Mouse (Mus musculus): ENCODE measurements around the gene 4921524J17Rik.

Gene 4921524J17Rik

GRCm38 (mm10) chr8:85452328-85452727 lies 19.7 kb upstream of the 4921524J17Rik start:
- in situ Hi-C loops (cut with MboI; ENCODE audit: low pct_unique_long_range_greater_than_20kb in 1 of 2, low sequenced_read_pairs in 2 of 2, unreplicated experiment in 1 of 2) = no loop called here

- in situ Hi-C loops (cut with MboI; ENCODE audit: low pct_unique_long_range_greater_than_20kb in 1 of 2, low sequenced_read_pairs in 2 of 2, unreplicated experiment in 1 of 2) = no loop called here
Measured at GRCm38 (mm10) chr8:85450335-85450734, 17.7 kb upstream of the 4921524J17Rik start.

- in situ Hi-C loops (cut with MboI; ENCODE audit: low pct_unique_long_range_greater_than_20kb in 1 of 2, low sequenced_read_pairs in 2 of 2, unreplicated experiment in 1 of 2) = no loop called here
Measured at GRCm38 (mm10) chr8:85445936-85446685, 13.5 kb upstream of the 4921524J17Rik start.

- in situ Hi-C loops (cut with MboI; ENCODE audit: low pct_unique_long_range_greater_than_20kb in 1 of 2, low sequenced_read_pairs in 2 of 2, unreplicated experiment in 1 of 2) = no loop called here
Measured at GRCm38 (mm10) chr8:85444092-85444491, 11.5 kb upstream of the 4921524J17Rik start.

GRCm38 (mm10) chr8:85441564-85441963 lies 8.9 kb upstream of the 4921524J17Rik start:
- in situ Hi-C loops (cut with MboI; ENCODE audit: low pct_unique_long_range_greater_than_20kb in 1 of 2, low sequenced_read_pairs in 2 of 2, unreplicated experiment in 1 of 2) = no loop called here

- in situ Hi-C loops (cut with MboI; ENCODE audit: low pct_unique_long_range_greater_than_20kb in 1 of 2, low sequenced_read_pairs in 2 of 2, unreplicated experiment in 1 of 2) = no loop called here
Measured at GRCm38 (mm10) chr8:85435736-85436135, 3.1 kb upstream of the 4921524J17Rik start.

GRCm38 (mm10) chr8:85434817-85435216 lies 2.2 kb upstream of the 4921524J17Rik start:
- in situ Hi-C loops (cut with MboI; ENCODE audit: low pct_unique_long_range_greater_than_20kb in 1 of 2, low sequenced_read_pairs in 2 of 2, unreplicated experiment in 1 of 2) = no loop called here

- in situ Hi-C loops (cut with MboI; ENCODE audit: low pct_unique_long_range_greater_than_20kb in 1 of 2, low sequenced_read_pairs in 2 of 2, unreplicated experiment in 1 of 2) = no loop called here
Measured at GRCm38 (mm10) chr8:85433017-85433393, 372 bp upstream of the 4921524J17Rik start.

GRCm38 (mm10) chr8:85431281-85432167 lies 1.1 kb downstream of the 4921524J17Rik start:
- in situ Hi-C loops (cut with MboI; ENCODE audit: low pct_unique_long_range_greater_than_20kb in 1 of 2, low sequenced_read_pairs in 2 of 2, unreplicated experiment in 1 of 2) = no loop called here

- in situ Hi-C loops (cut with MboI; ENCODE audit: low pct_unique_long_range_greater_than_20kb in 1 of 2, low sequenced_read_pairs in 2 of 2, unreplicated experiment in 1 of 2) = no loop called here
Measured at GRCm38 (mm10) chr8:85430801-85431200, 1.8 kb downstream of the 4921524J17Rik start.

- in situ Hi-C loops (cut with MboI; ENCODE audit: low pct_unique_long_range_greater_than_20kb in 1 of 2, low sequenced_read_pairs in 2 of 2, unreplicated experiment in 1 of 2) = no loop called here
Measured at GRCm38 (mm10) chr8:85429219-85429618, 3.4 kb downstream of the 4921524J17Rik start.

GRCm38 (mm10) chr8:85427026-85427425 lies 5.6 kb downstream of the 4921524J17Rik start:
- in situ Hi-C loops (cut with MboI; ENCODE audit: low pct_unique_long_range_greater_than_20kb in 1 of 2, low sequenced_read_pairs in 2 of 2, unreplicated experiment in 1 of 2) = no loop called here

- in situ Hi-C loops (cut with MboI; ENCODE audit: low pct_unique_long_range_greater_than_20kb in 1 of 2, low sequenced_read_pairs in 2 of 2, unreplicated experiment in 1 of 2) = no loop called here
Measured at GRCm38 (mm10) chr8:85421329-85421728, 11.3 kb downstream of the 4921524J17Rik start.

GRCm38 (mm10) chr8:85408526-85408925 lies 24.1 kb downstream of the 4921524J17Rik start:
- in situ Hi-C loops (cut with MboI; ENCODE audit: low pct_unique_long_range_greater_than_20kb in 1 of 2, low sequenced_read_pairs in 2 of 2, unreplicated experiment in 1 of 2) = no loop called here

GRCm38 (mm10) chr8:85408053-85408505 lies 24.6 kb downstream of the 4921524J17Rik start:
- in situ Hi-C loops (cut with MboI; ENCODE audit: low pct_unique_long_range_greater_than_20kb in 1 of 2, low sequenced_read_pairs in 2 of 2, unreplicated experiment in 1 of 2) = no loop called here

GRCm38 (mm10) chr8:85405961-85406360 lies 26.7 kb downstream of the 4921524J17Rik start:
- in situ Hi-C loops (cut with MboI; ENCODE audit: low pct_unique_long_range_greater_than_20kb in 1 of 2, low sequenced_read_pairs in 2 of 2, unreplicated experiment in 1 of 2) = no loop called here

GRCm38 (mm10) chr8:85405418-85405817 lies 27.2 kb downstream of the 4921524J17Rik start:
- in situ Hi-C loops (cut with MboI; ENCODE audit: low pct_unique_long_range_greater_than_20kb in 1 of 2, low sequenced_read_pairs in 2 of 2, unreplicated experiment in 1 of 2) = no loop called here

- in situ Hi-C loops (cut with MboI; ENCODE audit: low pct_unique_long_range_greater_than_20kb in 1 of 2, low sequenced_read_pairs in 2 of 2, unreplicated experiment in 1 of 2) = loop anchor here (5.0 kb wide), 1 partner anchor 81 kb away; no protein-coding TSS in a partner anchor
Measured at GRCm38 (mm10) chr8:85398548-85398947, 34.1 kb downstream of the 4921524J17Rik start.

GRCm38 (mm10) chr8:85397508-85397907 lies 35.1 kb downstream of the 4921524J17Rik start:
- in situ Hi-C loops (cut with MboI; ENCODE audit: low pct_unique_long_range_greater_than_20kb in 1 of 2, low sequenced_read_pairs in 2 of 2, unreplicated experiment in 1 of 2) = loop anchor here (5.0 kb wide), 1 partner anchor 80 kb away; no protein-coding TSS in a partner anchor
